In the genomic region with DNA sequence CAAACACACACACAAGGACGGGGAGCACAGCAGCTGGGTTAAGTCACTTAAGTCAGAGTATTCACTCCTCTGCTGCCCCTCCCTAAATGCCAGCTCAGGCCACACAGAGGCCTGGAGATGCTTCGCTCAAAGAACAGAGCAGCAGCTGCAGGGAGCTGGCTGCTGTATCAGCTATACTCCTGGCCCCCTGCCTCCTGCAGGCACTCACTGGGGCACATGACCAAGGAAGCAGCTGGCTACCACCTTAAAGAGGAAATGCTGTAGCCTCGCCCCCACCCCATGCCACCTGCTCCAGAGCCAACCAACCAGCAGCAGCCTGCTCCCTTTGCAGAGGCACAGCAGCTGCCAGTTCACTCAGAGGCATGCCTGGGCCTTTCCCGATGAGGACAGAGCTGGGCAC, we compare ENCODE assay signal across 9 mouse cellular contexts. TPM values are rescaled to one million over a fixed set of nuclear protein-coding genes. Genes with fewer than 3 reads are reported as not detected.
DNase-seq lines count a peak whose midpoint lies in the region; ATAC-seq and TF ChIP-seq lines count a peak whose summit lies in the region.
"Had no signal": no experiment of that assay in that cellular context is flagged by ENCODE, and none has a peak within 500 bp of the region (broad histone marks: within the 10 kb centered on the region; RNA-seq: fewer than 3 reads in every experiment).

No protein-coding gene starts in this region.

- WGBS in hindbrain, embryonic 15.5 days, result 12% methylated on average over 4 of the region's 4 CpGs
- WGBS in liver, postnatal 0 days (ENCODE audit: insufficient replicate concordance), result 25% methylated on average over 4 of the region's 4 CpGs
- 13% methylated on average over 4 of the region's 4 CpGs for WGBS in neural tube, embryonic 15.5 days

- peak overlapping the region; percentile 60 for H3K27ac ChIP-seq in hindbrain, embryonic 15.5 days (replicated peaks)
- H3K27ac ChIP-seq in liver, postnatal 0 days (ENCODE audit: low read depth), result no peak overlapping the region
- H3K27ac ChIP-seq in neural tube, embryonic 15.5 days (replicated peaks), result peak overlapping the region; percentile 62
- H3K27ac ChIP-seq: heart, adult 2 months had no signal

- no peaks in the 10 kb centered on the region for H3K36me3 ChIP-seq in hindbrain, embryonic 15.5 days
- H3K36me3 ChIP-seq in liver, postnatal 0 days (replicated peaks; ENCODE audit: insufficient read depth, low read length), result no peaks in the 10 kb centered on the region
- no peaks in the 10 kb centered on the region for H3K36me3 ChIP-seq in neural tube, embryonic 15.5 days

- no peak overlapping the region for H3K9ac ChIP-seq in hindbrain, embryonic 15.5 days
- no peak overlapping the region for H3K9ac ChIP-seq in liver, postnatal 0 days (replicated peaks)
- H3K9ac ChIP-seq in neural tube, embryonic 15.5 days (replicated peaks), result no peak overlapping the region

- no peak for TF ChIP-seq CTCF in liver, postnatal 0 days (IDR thresholded peaks at IDR 0.05; ENCODE audit: low read depth)

- no peaks in the 10 kb centered on the region for H3K9me3 ChIP-seq in hindbrain, embryonic 15.5 days
- no peaks in the 10 kb centered on the region for H3K9me3 ChIP-seq in liver, postnatal 0 days (ENCODE audit: low read length)
- no peaks in the 10 kb centered on the region for H3K9me3 ChIP-seq in neural tube, embryonic 15.5 days (replicated peaks)

- DNase-seq in cerebellum, adult 18-20 months, result peak; percentile 46 to 51
- peak; percentile 10 for DNase-seq in ZHBTc4 (ENCODE audit: low read depth, low spot score)
- peak; percentile 38 for DNase-seq in forelimb bud, embryonic 11.5 days (ENCODE audit: low read depth, low spot score)
- DNase-seq in liver, postnatal 0 days, result peak; percentile 56
- peak; percentile 93 for DNase-seq in thymus, postnatal 14 days

- TF ChIP-seq EP300 in liver, postnatal 0 days (IDR thresholded peaks at IDR 0.05; ENCODE audit: low read depth), result no peak

- no peaks in the 10 kb centered on the region for H3K27me3 ChIP-seq in hindbrain, embryonic 15.5 days
- H3K27me3 ChIP-seq in liver, postnatal 0 days (ENCODE audit: insufficient read depth, low read length), result no peaks in the 10 kb centered on the region
- H3K27me3 ChIP-seq in neural tube, embryonic 15.5 days (replicated peaks), result no peaks in the 10 kb centered on the region

- no peak overlapping the region for H3K4me3 ChIP-seq in hindbrain, embryonic 15.5 days
- no peak overlapping the region for H3K4me3 ChIP-seq in liver, postnatal 0 days (ENCODE audit: low read depth, low read length)
- no peak overlapping the region for H3K4me3 ChIP-seq in neural tube, embryonic 15.5 days (replicated peaks)
- H3K4me3 ChIP-seq: heart, adult 2 months had no signal

- H3K4me2 ChIP-seq in hindbrain, embryonic 15.5 days, result no peak overlapping the region
- no peak overlapping the region for H3K4me2 ChIP-seq in liver, postnatal 0 days (ENCODE audit: low read depth, low read length)
- H3K4me2 ChIP-seq in neural tube, embryonic 15.5 days, result no peak overlapping the region

- H3K4me1 ChIP-seq in hindbrain, embryonic 15.5 days (replicated peaks), result peaks cover 8% of the 10 kb centered on the region
- no peaks in the 10 kb centered on the region for H3K4me1 ChIP-seq in liver, postnatal 0 days (ENCODE audit: insufficient read depth)
- H3K4me1 ChIP-seq in neural tube, embryonic 15.5 days, result peaks cover 11% of the 10 kb centered on the region; the same call in 1 of the 2 replicates

- ATAC-seq in cerebellum, adult (ENCODE audit: insufficient number of reproducible peaks, low FRiP score, low TSS enrichment), result no peak
- peak; percentile 92 for ATAC-seq in hindbrain, embryonic 15.5 days (ENCODE audit: low FRiP score, low read depth)
- peak; percentile 90 for ATAC-seq in liver, postnatal 0 days
- ATAC-seq in neural tube, embryonic 15.5 days (ENCODE audit: low FRiP score), result peak; percentile 86

RNA-seq across cellular contexts. Expression of gene Arpp21, which starts 28.0 kb away (rescaled TPM):
- polyA plus RNA-seq in hindbrain, embryonic 15.5 days (2015; fragmentation: Nextera tagmentation; extraction: Ambion mirVana), result 42.0 and 54.5 TPM in 2 replicates
- polyA plus RNA-seq in liver, postnatal 0 days (2015; fragmentation: Nextera tagmentation; extraction: Ambion mirVana), result 0.74 and 1.0 TPM in 2 replicates
- polyA plus RNA-seq in neural tube, embryonic 15.5 days (2015; fragmentation: Nextera tagmentation; extraction: Ambion mirVana), result 50.8 and 68.1 TPM in 2 replicates

Comparison
In these comparisons a context has a peak if more than half of its experiments do, and no peak if none do; other contexts are left out.
1. DNase-seq: peak in every context shown above with its lines; median percentile 93 in thymus, postnatal 14 days; 56 in liver, postnatal 0 days; 48 in cerebellum, adult 18-20 months; 38 in forelimb bud, embryonic 11.5 days; 10 in ZHBTc4.
2. RNA of gene Arpp21, which starts 28.0 kb away (polyA plus RNA-seq): 42.0 to 54.5 TPM in hindbrain, embryonic 15.5 days and 50.8 to 68.1 TPM in neural tube, embryonic 15.5 days; 0.74 to 1.0 TPM in liver, postnatal 0 days; every median in the first group is over 10 times any median in the second.